Mouse (Mus musculus): ENCODE data around the gene Plekha4.

DNA sequence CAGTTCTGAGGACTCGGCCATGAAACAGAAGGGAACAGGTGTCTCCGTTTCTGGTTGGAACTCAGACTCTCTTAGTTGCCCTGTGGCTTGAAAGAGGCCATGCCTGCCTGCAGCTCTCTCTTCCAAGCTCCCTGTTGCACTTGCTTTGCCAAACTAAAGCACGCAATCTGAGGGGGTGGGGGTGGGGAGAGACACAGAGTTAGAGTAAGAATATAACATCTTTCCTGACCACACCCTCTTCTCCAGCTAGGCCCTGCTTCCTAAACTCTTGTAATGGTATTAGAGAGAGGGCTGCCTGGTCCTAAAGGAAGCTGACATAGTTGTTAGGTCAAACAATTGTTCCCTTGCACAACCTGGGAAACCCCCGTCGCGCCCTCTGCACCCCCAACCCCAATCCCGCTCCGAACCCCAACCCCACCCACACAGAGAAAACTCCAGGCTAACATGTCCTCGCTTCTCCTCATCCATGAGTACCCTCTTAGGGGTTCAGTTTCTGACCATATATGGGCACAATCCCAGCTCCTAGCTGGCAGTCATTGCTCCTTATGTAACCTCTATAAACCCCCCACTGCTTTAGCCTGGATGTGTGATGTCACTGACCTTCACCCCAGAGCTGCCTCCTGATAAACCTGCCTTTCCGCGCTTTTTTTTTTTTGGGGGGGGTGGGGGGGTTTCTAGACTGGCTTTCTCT, 24.8 kb downstream of the Plekha4 start:
- no peak for TF ChIP-seq POLR2A (IDR thresholded peaks at IDR 0.05; ENCODE audit: low read depth, low read length)
- no peak for TF ChIP-seq CTCF (IDR thresholded peaks at IDR 0.05; ENCODE audit: extremely low read depth, insufficient read length, insufficient replicate concordance, low read depth, low read length)
